Mouse (Mus musculus) cerebellum, postnatal 10 days (tissue): Measurements from ENCODE around the gene Ttc12.

Experiments used
- DNase-seq, 2 experiments: peaks; one replicate each; pipeline ENCODE4 v3.0.0; 2021; ENCODE audit warnings: mixed read lengths in 2 of 2

The Ttc12 gene

GRCm38 (mm10) chr9:49485892-49486311 is at the start of gene Ttc12:
TSS of gene Ttc12 (minus strand) at chr9:49486225.
- DNase-seq: peak; percentile 72 to 76

GRCm38 (mm10) chr9:49534958-49535357 is 48.9 kb upstream of the Ttc12 start:
- DNase-seq: no peak

GRCm38 (mm10) chr9:49533912-49534491 is 48.0 kb upstream of the Ttc12 start:
- DNase-seq: no peak

GRCm38 (mm10) chr9:49533455-49533854 is 47.4 kb upstream of the Ttc12 start:
- no peak for DNase-seq

GRCm38 (mm10) chr9:49531833-49532232 is 45.8 kb upstream of the Ttc12 start:
- DNase-seq: no peak

GRCm38 (mm10) chr9:49531257-49531656 is 45.2 kb upstream of the Ttc12 start:
- DNase-seq: no peak

GRCm38 (mm10) chr9:49530739-49531138 is 44.7 kb upstream of the Ttc12 start:
- no peak for DNase-seq

- DNase-seq: no peak
Measured at GRCm38 (mm10) chr9:49529366-49529959, 43.4 kb upstream of the Ttc12 start.

- peak; percentile 73 to 80 for DNase-seq
Measured at GRCm38 (mm10) chr9:49528943-49529342, 42.9 kb upstream of the Ttc12 start.

GRCm38 (mm10) chr9:49528026-49528425 is 42.0 kb upstream of the Ttc12 start:
- DNase-seq: no peak

GRCm38 (mm10) chr9:49527340-49527739 is 41.3 kb upstream of the Ttc12 start:
- DNase-seq: peak in 1 of 2 experiments; percentile 37

GRCm38 (mm10) chr9:49524721-49525120 is 38.7 kb upstream of the Ttc12 start:
- DNase-seq: no peak

- DNase-seq: no peak
Measured at GRCm38 (mm10) chr9:49523881-49524280, 37.9 kb upstream of the Ttc12 start.

GRCm38 (mm10) chr9:49514306-49514705 is 28.3 kb upstream of the Ttc12 start:
- DNase-seq: no peak

- DNase-seq: no peak
Measured at GRCm38 (mm10) chr9:49510666-49511065, 24.6 kb upstream of the Ttc12 start.

- DNase-seq: no peak
Measured at GRCm38 (mm10) chr9:49509628-49510027, 23.6 kb upstream of the Ttc12 start.

GRCm38 (mm10) chr9:49509094-49509493 is 23.1 kb upstream of the Ttc12 start:
- no peak for DNase-seq

- DNase-seq: peak in 1 of 2 experiments; percentile 28
Measured at GRCm38 (mm10) chr9:49507829-49508585, 22.0 kb upstream of the Ttc12 start.

- DNase-seq: no peak
Measured at GRCm38 (mm10) chr9:49504658-49505057, 18.6 kb upstream of the Ttc12 start.

- no peak for DNase-seq
Measured at GRCm38 (mm10) chr9:49502245-49502644, 16.2 kb upstream of the Ttc12 start.

- no peak for DNase-seq
Measured at GRCm38 (mm10) chr9:49499878-49500277, 13.9 kb upstream of the Ttc12 start.

GRCm38 (mm10) chr9:49493979-49494649 is 8.1 kb upstream of the Ttc12 start:
- peak; percentile 82 to 90 for DNase-seq

- no peak for DNase-seq
Measured at GRCm38 (mm10) chr9:49490609-49491008, 4.6 kb upstream of the Ttc12 start.
